Mouse (Mus musculus) limb, embryonic 12.5 days (tissue): ENCODE results near the gene Asb2. TPM values are rescaled to one million over a fixed set of nuclear protein-coding genes. Genes with fewer than 3 reads are reported as not detected.

Source experiments
- ATAC-seq: fragments of 200-750 bp; cut with Nextera tagmentation; 2 replicates; pipeline ENCODE4 v1.8.0; 2017; ENCODE audit warnings: low read depth, moderate TSS enrichment; ENCODE audit not compliant: insufficient number of reproducible peaks, insufficient read depth, low FRiP score, low TSS enrichment
- H3K27ac ChIP-seq: fragments of 300-500 bp; sonication (generic); 2 replicates; pipeline ENCODE4 v1.5.1; 2016; ENCODE audit warnings: mild to moderate bottlenecking, moderate library complexity
- H3K27me3 ChIP-seq: fragments of 300-500 bp; sonication (generic); 2 replicates; pipeline ENCODE4 v1.6.1; 2016; ENCODE audit warnings: mild to moderate bottlenecking, moderate library complexity
- H3K36me3 ChIP-seq: fragments of 300-500 bp; sonication (generic); 2 replicates; pipeline ENCODE4 v1.6.1; 2016; ENCODE audit warnings: mild to moderate bottlenecking, moderate library complexity
- H3K4me1 ChIP-seq: fragments of 300-500 bp; sonication (generic); replicated peaks from 2 replicates; pipeline ENCODE4 v1.6.1; 2016
- H3K4me2 ChIP-seq: fragments of 300-500 bp; sonication (generic); 2 replicates; pipeline ENCODE4 v1.6.1; 2016; ENCODE audit warnings: mild to moderate bottlenecking, moderate library complexity
- H3K4me3 ChIP-seq: fragments of 300-500 bp; sonication (generic); replicated peaks from 2 replicates; pipeline ENCODE4 v1.5.1; 2016; ENCODE audit warnings: mild to moderate bottlenecking
- H3K9ac ChIP-seq: fragments of 300-500 bp; sonication (generic); replicated peaks from 2 replicates; pipeline ENCODE4 v1.6.1; 2016; ENCODE audit warnings: mild to moderate bottlenecking, moderate library complexity
- H3K9me3 ChIP-seq: fragments of 300-500 bp; sonication (generic); 2 replicates; pipeline ENCODE4 v1.6.1; 2016; ENCODE audit warnings: mild to moderate bottlenecking, moderate library complexity
- WGBS: fragments of 180-500 bp; shearing (Covaris S2); methylation state at CpG from one replicate; pipeline ENCODE4 v1.1.7; 2016; 5-methylcytosine and 5-hydroxymethylcytosine counted together
- polyA plus RNA-seq: library from polyadenylated mRNA; unstranded; fragments of >200 nt; fragmentation: Nextera tagmentation; extraction: Ambion mirVana; gene quantifications from 2 replicates; pipeline ENCODE4 v1.2.1, GENCODE M21; 2016

The Asb2 gene
- 2.8 and 2.9 TPM in 2 replicates for polyA plus RNA-seq

DNA sequence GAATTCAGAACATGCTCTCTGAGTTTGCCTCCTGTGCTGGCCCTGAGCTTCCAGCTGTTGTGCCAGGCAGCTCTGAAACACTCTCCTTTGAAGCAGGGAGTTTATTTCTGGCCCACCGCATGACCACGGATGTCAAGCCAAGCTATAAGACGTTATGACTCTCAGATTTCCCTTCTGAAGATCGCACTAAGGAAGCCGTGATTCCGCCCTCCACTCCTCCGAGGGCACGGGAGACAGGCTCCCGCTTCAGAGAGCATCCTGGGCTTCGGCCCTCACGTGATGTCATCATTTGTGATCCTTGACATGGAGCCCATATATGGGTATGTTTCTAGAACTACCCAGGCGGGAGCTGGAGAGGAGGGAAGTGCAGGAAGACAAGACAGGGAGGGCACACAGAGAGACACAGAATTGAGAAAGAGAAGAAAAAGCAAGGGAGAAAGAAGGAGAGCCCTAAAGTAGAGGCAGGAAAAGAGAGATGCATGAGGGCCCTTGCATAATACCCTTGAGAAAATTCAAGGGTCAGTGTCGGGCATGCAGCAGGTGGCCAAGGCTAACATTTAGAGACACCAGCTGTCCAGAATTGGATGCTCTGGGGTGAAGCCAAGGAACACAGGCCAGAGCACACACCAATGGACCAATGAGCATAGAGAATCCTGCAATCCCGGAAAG, at the start of gene Asb2:
Asb2 (minus strand) TSS at position 256 of the 669 bp plus-strand sequence.
- H3K27me3 ChIP-seq = no peaks in the 10 kb centered on the region
- H3K27ac ChIP-seq = no peak within 1 kb of the TSS
- no peak within 1 kb of the TSS for H3K4me3 ChIP-seq
- no peak within 1 kb of the TSS for H3K9ac ChIP-seq
- H3K36me3 ChIP-seq = no peaks in the 10 kb centered on the region
- H3K4me1 ChIP-seq = peaks cover 6% of the 10 kb centered on the region; the same call in 1 of the 2 replicates
- H3K4me2 ChIP-seq = no peak within 1 kb of the TSS
- WGBS = 72% methylated on average over 14 of the region's 14 CpGs
- no peak for ATAC-seq
- H3K9me3 ChIP-seq = no peaks in the 10 kb centered on the region

- H3K36me3 ChIP-seq = peaks cover 70% of the 10 kb centered on the region
- H3K9ac ChIP-seq = no peak overlapping the region
- WGBS = 87% methylated on average over 18 of the region's 18 CpGs
- no peaks in the 10 kb centered on the region for H3K27me3 ChIP-seq
- no peak overlapping the region for H3K4me3 ChIP-seq
- no peaks in the 10 kb centered on the region for H3K4me1 ChIP-seq
- no peak overlapping the region for H3K4me2 ChIP-seq
- no peak for ATAC-seq
- H3K9me3 ChIP-seq = no peaks in the 10 kb centered on the region
- H3K27ac ChIP-seq = no peak overlapping the region
Measured at GRCm38 (mm10) chr12:103404131-103404530, 48.3 kb upstream of the Asb2 start.

DNA sequence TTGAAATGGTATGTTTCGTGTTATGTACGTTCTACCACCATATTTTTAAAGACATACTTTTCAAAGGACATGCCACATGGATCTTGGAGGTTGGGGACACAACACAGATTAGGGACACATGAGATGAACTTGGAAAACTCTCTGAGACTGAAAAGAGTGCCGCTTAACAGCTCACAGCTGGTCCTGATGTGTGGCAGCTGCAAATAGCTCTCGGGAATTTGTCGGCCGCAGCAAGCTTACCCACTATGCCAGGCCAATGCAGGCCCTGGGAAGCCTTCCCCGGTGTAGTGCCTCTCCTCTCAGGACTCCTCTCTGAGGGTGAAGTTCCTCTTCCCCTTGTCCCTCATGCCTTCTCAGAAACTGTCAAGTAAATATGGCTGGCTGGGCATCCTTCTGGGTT, 41.0 kb upstream of the Asb2 start:
- WGBS = 79% methylated on average over 7 of the region's 7 CpGs
- no peak overlapping the region for H3K9ac ChIP-seq
- no peak overlapping the region for H3K4me3 ChIP-seq

DNA sequence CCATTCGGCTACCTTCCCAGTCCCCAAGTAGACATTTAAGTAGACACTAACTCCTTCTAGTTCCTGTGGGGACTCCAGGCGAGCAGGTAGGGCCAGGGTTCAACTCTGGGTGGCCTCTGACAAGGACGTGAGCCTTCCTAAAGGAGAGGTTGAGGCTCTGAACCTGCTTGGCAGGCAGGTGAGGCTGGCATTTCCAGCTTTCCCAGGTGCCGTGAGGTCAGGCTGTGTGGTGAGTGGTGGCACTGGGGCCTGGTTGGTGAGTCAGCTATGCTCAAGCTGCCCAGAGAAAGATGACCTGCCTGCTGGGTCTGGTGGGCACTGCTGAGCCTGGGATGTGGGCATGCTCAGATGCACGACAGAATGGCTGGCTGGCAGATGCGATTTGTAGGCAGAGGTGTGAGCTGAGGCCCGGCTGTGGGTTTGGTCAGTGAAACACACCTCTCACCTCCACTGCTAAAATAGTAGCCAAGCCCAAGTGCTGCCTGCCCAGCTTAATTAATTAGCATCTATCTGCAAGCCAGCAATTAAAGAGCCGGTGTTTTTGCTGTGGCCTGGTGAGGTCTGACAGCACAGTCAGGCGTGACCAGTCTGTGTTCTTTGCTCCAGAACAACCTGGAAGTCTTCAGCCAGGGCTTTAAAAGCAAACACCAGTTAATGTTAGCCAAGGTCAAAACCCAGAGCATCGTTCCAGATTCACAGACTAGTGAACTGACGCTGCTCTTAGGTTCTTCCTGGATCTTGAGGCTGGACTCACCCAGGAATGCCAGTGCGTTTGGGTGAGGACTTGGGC, 39.9 kb upstream of the Asb2 start:
- WGBS = 62% methylated on average over 12 of the region's 12 CpGs
- no peak overlapping the region for H3K27ac ChIP-seq
- ATAC-seq = no peak
- H3K9ac ChIP-seq = no peak overlapping the region
- H3K4me1 ChIP-seq = peaks cover 2% of the 10 kb centered on the region; the same call in 1 of the 2 replicates
- no peak overlapping the region for H3K4me2 ChIP-seq
- peaks cover 3% of the 10 kb centered on the region; the same call in 1 of the 2 replicates for H3K36me3 ChIP-seq
- H3K4me3 ChIP-seq = no peak overlapping the region
- H3K27me3 ChIP-seq = no peaks in the 10 kb centered on the region
- H3K9me3 ChIP-seq = no peaks in the 10 kb centered on the region

More for the DNA sequence above, 41.0 kb upstream of the Asb2 start:
- Histone ChIP-seq H3K4me2 (no peak overlapping the region), H3K27me3 (no peaks in the 10 kb centered on the region), H3K9me3 (no peaks in the 10 kb centered on the region), H3K27ac (no peak overlapping the region), H3K36me3 (peaks cover 11% of the 10 kb centered on the region; the same call in 1 of the 2 replicates), H3K4me1 (no peaks in the 10 kb centered on the region)
- ATAC-seq = no peak

- Histone ChIP-seq H3K27me3 (no peaks in the 10 kb centered on the region), H3K9ac (no peak overlapping the region), H3K4me1 (peaks cover 13% of the 10 kb centered on the region), H3K4me2 (no peak overlapping the region), H3K4me3 (no peak overlapping the region), H3K36me3 (no peaks in the 10 kb centered on the region), H3K27ac (no peak overlapping the region), H3K9me3 (no peaks in the 10 kb centered on the region)
- no peak for ATAC-seq
- WGBS = 63% methylated on average over 6 of the region's 6 CpGs
Measured at GRCm38 (mm10) chr12:103393528-103393927, 37.7 kb upstream of the Asb2 start.

DNA sequence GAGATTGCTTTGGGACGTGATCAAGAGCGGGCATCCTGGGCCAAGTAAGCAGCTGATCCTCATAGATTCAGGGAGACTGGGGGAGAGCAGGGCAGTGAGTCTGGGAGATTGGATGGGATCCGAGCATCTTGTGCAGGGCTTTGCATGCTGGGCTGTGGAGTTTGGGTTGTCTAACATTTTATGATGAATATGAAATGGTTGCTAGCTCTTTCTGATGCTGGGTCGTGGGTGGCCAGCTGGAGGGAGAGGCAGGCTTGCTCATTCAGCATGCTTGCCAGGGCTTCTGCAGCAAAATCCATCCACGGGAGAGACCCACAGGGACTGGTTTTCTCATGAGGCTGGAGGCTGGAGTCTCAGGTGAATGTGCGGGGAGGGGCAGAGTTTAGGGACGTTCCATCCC, 35.3 kb upstream of the Asb2 start:
- Histone ChIP-seq H3K9me3 (no peaks in the 10 kb centered on the region), H3K36me3 (no peaks in the 10 kb centered on the region), H3K4me2 (no peak overlapping the region), H3K9ac (0 out of 2 replicates have a peak overlapping the region, but pooled peaks have one; percentile 14), H3K27ac (no peak overlapping the region), H3K4me3 (no peak overlapping the region), H3K4me1 (peaks cover 13% of the 10 kb centered on the region), H3K27me3 (no peaks in the 10 kb centered on the region)
- WGBS = 78% methylated on average over 7 of the region's 7 CpGs
- no peak for ATAC-seq

GRCm38 (mm10) chr12:103389982-103390381, 34.2 kb upstream of the Asb2 start:
- H3K9me3 ChIP-seq = no peaks in the 10 kb centered on the region
- 68% methylated on average over 4 of the region's 4 CpGs for WGBS
- no peaks in the 10 kb centered on the region for H3K27me3 ChIP-seq
- H3K4me1 ChIP-seq = peaks cover 13% of the 10 kb centered on the region
- no peak overlapping the region for H3K27ac ChIP-seq
- no peak overlapping the region for H3K9ac ChIP-seq
- 0 out of 2 replicates have a peak overlapping the region, but pooled peaks have one; percentile 78 for H3K4me2 ChIP-seq
- H3K36me3 ChIP-seq = no peaks in the 10 kb centered on the region
- no peak for ATAC-seq
- peak overlapping the region; percentile 78; the same call in 1 of the 2 replicates for H3K4me3 ChIP-seq

GRCm38 (mm10) chr12:103389348-103389727, 33.5 kb upstream of the Asb2 start:
- Histone ChIP-seq H3K9ac (peak overlapping the region; percentile 88), H3K9me3 (no peaks in the 10 kb centered on the region), H3K4me3 (peak overlapping the region; percentile 78), H3K4me1 (peaks cover 13% of the 10 kb centered on the region), H3K27ac (0 out of 2 replicates have a peak overlapping the region, but pooled peaks have one; percentile 45), H3K36me3 (no peaks in the 10 kb centered on the region), H3K4me2 (peak overlapping the region; percentile 78), H3K27me3 (no peaks in the 10 kb centered on the region)
- 76% methylated on average over 2 of the region's 2 CpGs for WGBS
- no peak for ATAC-seq

GRCm38 (mm10) chr12:103388505-103389347, 32.9 kb upstream of the Asb2 start, which contains the start of gene Otub2:
Otub2 (plus strand) TSS chr12:103388682.
- Histone ChIP-seq H3K36me3 (no peaks in the 10 kb centered on the region), H3K9me3 (no peaks in the 10 kb centered on the region), H3K27me3 (no peaks in the 10 kb centered on the region), H3K4me2 (peak within 1 kb of the TSS; percentile 78), H3K9ac (peak within 1 kb of the TSS; percentile 88), H3K27ac (peak within 1 kb of the TSS; percentile 45; the same call in 1 of the 2 replicates), H3K4me1 (peaks cover 13% of the 10 kb centered on the region), H3K4me3 (peak within 1 kb of the TSS; percentile 78)
- peak; percentile 98 for ATAC-seq
- WGBS = 1% methylated on average over 58 of the region's 58 CpGs

DNA sequence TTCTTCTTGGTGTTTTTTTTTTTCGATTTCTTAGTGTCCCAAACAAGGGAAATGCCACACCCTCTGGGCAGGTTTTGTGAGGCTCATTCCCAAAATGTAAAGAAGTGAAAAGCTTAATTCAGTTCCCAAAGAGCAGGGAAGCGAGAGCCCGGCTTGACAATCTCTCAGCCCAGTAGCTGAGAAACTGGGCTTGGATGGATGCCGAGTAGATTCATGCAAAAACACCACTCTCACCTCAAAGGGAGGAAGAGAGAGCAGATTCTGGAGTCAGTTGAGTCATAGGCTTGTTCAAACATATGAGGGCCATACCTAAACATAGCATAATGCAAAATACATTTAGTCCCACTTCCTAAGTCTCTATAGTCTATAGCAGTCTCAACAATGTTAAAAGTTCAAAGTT, 24.4 kb upstream of the Asb2 start:
- WGBS = 80% methylated on average over 4 of the region's 4 CpGs
- no peak overlapping the region for H3K27ac ChIP-seq
- no peak for ATAC-seq
- no peaks in the 10 kb centered on the region for H3K4me1 ChIP-seq
- H3K9ac ChIP-seq = no peak overlapping the region
- H3K9me3 ChIP-seq = no peaks in the 10 kb centered on the region
- no peak overlapping the region for H3K4me3 ChIP-seq
- H3K27me3 ChIP-seq = no peaks in the 10 kb centered on the region
- H3K4me2 ChIP-seq = no peak overlapping the region
- no peaks in the 10 kb centered on the region for H3K36me3 ChIP-seq

- no peak overlapping the region for H3K4me2 ChIP-seq
- H3K27ac ChIP-seq = no peak overlapping the region
- no peaks in the 10 kb centered on the region for H3K27me3 ChIP-seq
- H3K36me3 ChIP-seq = no peaks in the 10 kb centered on the region
- ATAC-seq = no peak
- H3K4me3 ChIP-seq = no peak overlapping the region
- no peak overlapping the region for H3K9ac ChIP-seq
- 78% methylated on average over 4 of the region's 4 CpGs for WGBS
- H3K4me1 ChIP-seq = no peaks in the 10 kb centered on the region
- H3K9me3 ChIP-seq = no peaks in the 10 kb centered on the region
Measured at GRCm38 (mm10) chr12:103376774-103377173, 21.0 kb upstream of the Asb2 start.
